Mouse (Mus musculus): Measurements from ENCODE around the gene Lhx6.

Lhx6 gene

GRCm38 (mm10) chr2:36093301-36093700 lies 11.9 kb downstream of the Lhx6 start:
- in situ Hi-C loops (cut with MboI, MseI) = no loop called here

- in situ Hi-C loops (cut with MboI, MseI) = no loop called here
These were observed 12.5 kb downstream of the Lhx6 start for GRCm38 (mm10) chr2:36092748-36093147.

GRCm38 (mm10) chr2:36090853-36091741 lies 14.1 kb downstream of the Lhx6 start:
- in situ Hi-C loops (cut with MboI, MseI) = no loop called here

GRCm38 (mm10) chr2:36089190-36089589 lies 16.0 kb downstream of the Lhx6 start:
- in situ Hi-C loops (cut with MboI, MseI) = no loop called here

- in situ Hi-C loops (cut with MboI, MseI) = no loop called here
These were observed 20.2 kb downstream of the Lhx6 start for GRCm38 (mm10) chr2:36085041-36085440.

GRCm38 (mm10) chr2:36082802-36083580 lies 22.2 kb downstream of the Lhx6 start:
- in situ Hi-C loops (cut with MboI, MseI) = no loop called here

- in situ Hi-C loops (cut with MboI, MseI) = no loop called here
These were observed 23.8 kb downstream of the Lhx6 start for GRCm38 (mm10) chr2:36081446-36081845.

GRCm38 (mm10) chr2:36077160-36077761 lies 27.9 kb downstream of the Lhx6 start:
- in situ Hi-C loops (cut with MboI, MseI) = no loop called here

GRCm38 (mm10) chr2:36075210-36075609 lies 30.0 kb downstream of the Lhx6 start:
- in situ Hi-C loops (cut with MboI, MseI) = no loop called here

- in situ Hi-C loops (cut with MboI, MseI) = no loop called here
These were observed 31.4 kb downstream of the Lhx6 start for GRCm38 (mm10) chr2:36073781-36074180.

- in situ Hi-C loops (cut with MboI, MseI) = no loop called here
These were observed 33.4 kb downstream of the Lhx6 start for GRCm38 (mm10) chr2:36071660-36072305.

GRCm38 (mm10) chr2:36067132-36067531 lies 38.1 kb downstream of the Lhx6 start:
- in situ Hi-C loops (cut with MboI, MseI) = no loop called here

- in situ Hi-C loops (cut with MboI, MseI) = no loop called here
These were observed 43.8 kb downstream of the Lhx6 start for GRCm38 (mm10) chr2:36061409-36061808.

- in situ Hi-C loops (cut with MboI, MseI) = no loop called here
These were observed 49.0 kb downstream of the Lhx6 start for GRCm38 (mm10) chr2:36056248-36056647.

- in situ Hi-C loops (cut with MboI, MseI) = no loop called here
These were observed 52.0 kb downstream of the Lhx6 start for GRCm38 (mm10) chr2:36053249-36053648.

- in situ Hi-C loops (cut with MboI, MseI) = no loop called here
These were observed 55.6 kb downstream of the Lhx6 start for GRCm38 (mm10) chr2:36049567-36049954.

GRCm38 (mm10) chr2:36048748-36049566 lies 56.3 kb downstream of the Lhx6 start, which contains the start of the genes Ndufa8 and Morn5:
Gene Ndufa8, minus strand, starts transcription at chr2:36049406.
Gene Morn5, plus strand, starts transcription at chr2:36049458.
- in situ Hi-C loops (cut with MboI, MseI) = no loop called here

- in situ Hi-C loops (cut with MboI, MseI) = no loop called here
These were observed 57.0 kb downstream of the Lhx6 start for GRCm38 (mm10) chr2:36048164-36048563.

GRCm38 (mm10) chr2:36040872-36041271 lies 64.3 kb downstream of the Lhx6 start:
- in situ Hi-C loops (cut with MboI, MseI) = no loop called here

GRCm38 (mm10) chr2:36039297-36039985 lies 65.8 kb downstream of the Lhx6 start:
- in situ Hi-C loops (cut with MboI, MseI) = no loop called here
